Mouse (Mus musculus) brain, embryonic 14.5 days (tissue): ENCODE results near the gene Clcf1.

Experiments used
- CTCF ChIP-seq: fragments of 200-500 bp; IDR thresholded peaks from 2 replicates; pipeline ENCODE4 v1.5.1; 2012; ENCODE audit warnings: inconsistent platforms, mild to moderate bottlenecking, moderate library complexity, borderline replicate concordance; ENCODE audit not compliant: insufficient read depth, insufficient read length; ENCODE audit errors: extremely low read depth
- POLR2A ChIP-seq: fragments of 200-500 bp; IDR thresholded peaks from 2 replicates; pipeline ENCODE4 v1.6.1; 2012; ENCODE audit warnings: mild to moderate bottlenecking, inconsistent platforms, borderline replicate concordance; ENCODE audit not compliant: poor library complexity, insufficient read depth, insufficient read length, severe bottlenecking; ENCODE audit errors: extremely low read depth

DNA sequence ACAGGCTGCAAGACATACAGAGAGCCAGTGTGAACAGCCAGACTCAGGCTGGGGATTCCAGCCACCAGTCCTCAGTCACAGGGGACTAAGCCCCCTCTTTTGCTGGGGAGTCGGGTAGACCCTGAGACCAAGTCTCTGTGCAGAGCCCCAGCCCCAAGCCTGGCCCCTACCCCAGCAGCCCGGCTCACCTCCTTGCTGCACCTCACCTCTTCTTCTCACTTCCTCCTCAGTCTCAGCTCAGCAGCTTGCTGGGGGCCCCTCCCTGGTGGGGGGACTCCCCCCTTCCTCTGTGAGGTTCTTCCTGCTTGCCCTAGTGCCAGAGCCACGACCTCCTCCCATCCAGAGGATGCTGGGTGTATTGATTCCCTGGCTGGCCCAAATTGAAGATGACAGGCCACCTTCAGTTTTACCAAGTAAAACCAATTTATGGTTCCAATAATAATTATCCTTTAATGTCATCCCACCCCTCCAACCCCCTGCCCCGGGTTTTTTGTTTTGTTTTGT, 23.2 kb upstream of the Clcf1 start, which contains the start of gene Tbc1d10c:
- TF ChIP-seq CTCF (no peak), POLR2A (no peak)
